Mouse (Mus musculus): ENCODE measurements around the gene Fnbp1. TPM values are rescaled to one million over a fixed set of nuclear protein-coding genes. Genes with fewer than 3 reads are reported as not detected.
"Not testable (repeated sequence)": the region's sequence is repeated elsewhere in the genome, so short reads cannot be mapped to it uniquely, and the experiment has no call there.

Gene Fnbp1
- 19.7 and 23.2 TPM in 2 replicates for polyA plus RNA-seq (2015; fragmentation: Nextera tagmentation; extraction: Ambion mirVana)

DNA sequence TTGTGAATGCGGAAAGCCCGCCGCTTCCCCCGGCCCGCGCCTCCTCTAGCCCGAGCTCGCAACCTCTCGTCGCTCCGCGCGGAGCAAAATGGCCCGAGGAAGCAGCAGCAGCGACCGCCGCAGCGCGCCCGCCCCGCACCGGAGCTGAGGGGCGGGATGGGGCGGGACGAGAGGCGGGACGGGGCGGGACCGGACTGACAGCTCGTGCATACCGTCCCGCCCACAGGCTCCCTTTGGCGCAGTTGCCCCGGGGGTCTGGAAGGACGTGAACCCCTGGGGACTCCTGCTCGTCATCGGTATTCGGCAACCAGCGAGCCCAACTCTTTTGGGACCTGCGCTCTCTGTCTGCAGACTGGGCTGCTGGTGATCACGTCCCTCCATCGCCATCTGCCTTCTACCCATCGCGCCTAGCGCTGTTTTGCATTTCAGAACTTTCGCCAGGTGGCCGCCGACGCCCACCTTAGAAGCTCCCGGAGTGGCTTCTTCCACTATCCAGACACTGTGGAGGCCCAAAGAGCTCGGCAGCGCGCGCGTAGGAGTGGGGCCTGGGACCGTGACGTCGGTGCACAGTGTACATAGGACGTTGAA is at the start of gene Fnbp1:
Gene Fnbp1, minus strand, starts transcription at position 142 of the 588 bp plus-strand sequence.
- Histone ChIP-seq H3K4me1 (replicated peaks; ENCODE audit: control insufficient read depth, insufficient read depth, low read length) (peaks cover 14% of the 10 kb centered on the region), H3K4me2 (ENCODE audit: low read length) (peak within 1 kb of the TSS; percentile 88), H3K36me3 (ENCODE audit: control insufficient read depth, insufficient read depth) (no peaks in the 10 kb centered on the region), H3K27ac (ENCODE audit: low read length) (peak within 1 kb of the TSS; percentile 72), H3K27me3 (replicated peaks; ENCODE audit: control insufficient read depth, insufficient read depth, low read length) (no peaks in the 10 kb centered on the region), H3K9ac (replicated peaks; ENCODE audit: low read depth, low read length) (peak within 1 kb of the TSS; percentile 90), H3K4me3 (replicated peaks; ENCODE audit: low read length) (peak within 1 kb of the TSS; percentile 88), H3K9me3 (ENCODE audit: control insufficient read depth, low read length) (no peaks in the 10 kb centered on the region)
- ATAC-seq: peak; percentile 97
- WGBS: under 1% methylated on average over 59 of the region's 59 CpGs

DNA sequence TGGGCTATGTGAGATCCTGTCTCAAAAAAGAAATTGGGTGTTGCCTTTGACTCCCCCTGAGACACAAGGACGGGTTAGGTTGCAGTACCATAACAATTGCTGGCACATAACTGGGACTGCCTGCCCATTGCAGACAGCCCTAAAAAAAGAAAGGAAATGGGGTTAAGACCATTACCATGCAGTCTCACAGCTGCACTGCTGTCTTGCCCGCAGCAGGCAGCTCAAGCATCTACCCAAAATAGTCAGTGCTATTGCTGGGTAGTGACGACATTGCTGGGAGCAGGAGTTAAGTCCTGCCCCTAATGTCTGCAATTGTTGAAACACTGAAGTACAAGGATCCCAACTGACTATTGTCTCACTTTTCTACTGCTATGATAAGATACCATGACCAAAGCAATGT is 47.8 kb upstream of the Fnbp1 start:
- Histone ChIP-seq H3K36me3 (ENCODE audit: control insufficient read depth, insufficient read depth) (peaks cover 33% of the 10 kb centered on the region), H3K4me3 (replicated peaks; ENCODE audit: low read length) (no peak overlapping the region)
- 91% methylated on average over 3 of the region's 3 CpGs for WGBS

DNA sequence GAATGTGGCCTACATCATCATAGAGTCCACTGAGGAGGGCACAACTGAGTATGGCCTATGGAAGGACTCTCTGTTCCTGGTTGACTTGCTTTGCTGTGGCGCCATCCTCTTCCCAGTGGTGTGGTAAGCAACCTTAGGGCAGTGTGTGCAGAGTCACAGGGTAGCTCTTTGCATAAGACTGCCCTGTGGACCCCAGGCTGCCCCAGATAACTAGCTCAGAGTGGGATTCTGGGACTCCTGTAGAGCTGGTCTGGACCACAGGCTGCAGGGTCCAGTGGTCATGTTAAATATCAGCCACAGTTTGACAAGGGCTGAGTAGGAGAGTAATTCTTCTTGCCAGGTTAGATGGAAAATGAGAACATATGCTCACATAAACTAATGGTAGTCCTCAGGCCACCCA is 46.9 kb upstream of the Fnbp1 start:
- Histone ChIP-seq H3K4me3 (replicated peaks; ENCODE audit: low read length) (no peak overlapping the region), H3K4me2 (ENCODE audit: low read length) (no peak overlapping the region), H3K27me3 (replicated peaks; ENCODE audit: control insufficient read depth, insufficient read depth, low read length) (no peaks in the 10 kb centered on the region), H3K27ac (ENCODE audit: low read length) (no peak overlapping the region), H3K36me3 (ENCODE audit: control insufficient read depth, insufficient read depth) (peaks cover 33% of the 10 kb centered on the region), H3K9ac (replicated peaks; ENCODE audit: low read depth, low read length) (no peak overlapping the region), H3K4me1 (replicated peaks; ENCODE audit: control insufficient read depth, insufficient read depth, low read length) (no peaks in the 10 kb centered on the region), H3K9me3 (ENCODE audit: control insufficient read depth, low read length) (no peaks in the 10 kb centered on the region)
- 90% methylated on average over 1 of the region's 1 CpGs for WGBS
- ATAC-seq: no peak

More for the DNA sequence above, 47.8 kb upstream of the Fnbp1 start:
- ATAC-seq: no peak
- H3K4me2 ChIP-seq (ENCODE audit: low read length): no peak overlapping the region
- no peak overlapping the region for H3K27ac ChIP-seq (ENCODE audit: low read length)
- no peaks in the 10 kb centered on the region for H3K9me3 ChIP-seq (ENCODE audit: control insufficient read depth, low read length)
- no peaks in the 10 kb centered on the region for H3K27me3 ChIP-seq (replicated peaks; ENCODE audit: control insufficient read depth, insufficient read depth, low read length)
- no peak overlapping the region for H3K9ac ChIP-seq (replicated peaks; ENCODE audit: low read depth, low read length)
- no peaks in the 10 kb centered on the region for H3K4me1 ChIP-seq (replicated peaks; ENCODE audit: control insufficient read depth, insufficient read depth, low read length)

DNA sequence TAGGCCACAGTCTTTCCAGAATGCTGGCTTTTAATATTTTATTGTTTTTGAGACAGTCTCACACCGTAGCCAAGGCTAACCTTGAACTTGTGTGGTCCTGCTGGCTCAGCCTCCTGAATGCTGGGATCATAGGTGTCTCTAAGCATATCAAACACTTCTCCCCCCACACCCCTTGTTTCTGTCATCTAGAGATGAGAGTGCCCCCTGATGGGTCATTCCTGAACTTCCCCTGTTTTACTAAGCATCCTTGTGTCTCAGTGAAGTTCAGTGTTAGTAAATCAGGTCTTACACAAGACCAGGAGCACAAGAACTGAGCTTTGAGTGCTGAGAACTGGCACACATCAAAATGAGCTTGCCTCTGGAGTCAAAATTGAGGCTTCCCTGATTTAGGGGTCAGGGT is 42.0 kb upstream of the Fnbp1 start:
- ATAC-seq: no peak

DNA sequence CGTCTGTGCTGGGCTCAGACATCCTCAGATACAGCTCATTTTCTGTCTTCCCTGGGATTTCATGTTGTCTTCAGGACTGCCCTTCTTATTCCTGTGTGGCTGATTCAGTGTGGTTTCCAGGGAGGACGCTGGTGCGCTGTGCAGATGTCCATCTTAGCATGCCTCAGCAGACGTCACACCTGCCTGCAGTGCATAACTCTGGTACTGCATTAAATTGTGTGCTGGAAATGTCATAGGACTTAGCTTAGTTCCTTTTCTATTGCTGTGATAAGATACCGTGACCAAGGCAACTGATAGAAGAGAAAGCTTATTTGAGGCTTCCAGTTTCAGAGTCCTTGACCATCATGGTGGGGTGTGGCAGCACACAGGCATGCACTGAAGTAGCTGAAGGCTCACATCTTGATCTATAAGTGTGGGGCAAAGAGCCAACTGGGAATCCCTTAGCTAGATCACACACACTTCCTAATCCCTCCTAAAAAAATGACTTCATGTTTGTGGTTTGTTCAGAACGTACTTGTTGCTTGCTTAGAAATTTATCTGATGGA is 41.0 kb upstream of the Fnbp1 start:
- ATAC-seq: no peak
- no peaks in the 10 kb centered on the region for H3K27me3 ChIP-seq (replicated peaks; ENCODE audit: control insufficient read depth, insufficient read depth, low read length)
- no peaks in the 10 kb centered on the region for H3K9me3 ChIP-seq (ENCODE audit: control insufficient read depth, low read length)
- no peak overlapping the region for H3K9ac ChIP-seq (replicated peaks; ENCODE audit: low read depth, low read length)
- H3K4me2 ChIP-seq (ENCODE audit: low read length): no peak overlapping the region
- H3K27ac ChIP-seq (ENCODE audit: low read length): no peak overlapping the region
- WGBS: 91% methylated on average over 6 of the region's 6 CpGs
- peaks cover 24% of the 10 kb centered on the region for H3K36me3 ChIP-seq (ENCODE audit: control insufficient read depth, insufficient read depth)
- H3K4me3 ChIP-seq (replicated peaks; ENCODE audit: low read length): no peak overlapping the region
- H3K4me1 ChIP-seq (replicated peaks; ENCODE audit: control insufficient read depth, insufficient read depth, low read length): no peaks in the 10 kb centered on the region

More for the DNA sequence above, 42.0 kb upstream of the Fnbp1 start:
- Histone ChIP-seq H3K27me3 (replicated peaks; ENCODE audit: control insufficient read depth, insufficient read depth, low read length) (no peaks in the 10 kb centered on the region), H3K9me3 (ENCODE audit: control insufficient read depth, low read length) (no peaks in the 10 kb centered on the region), H3K4me1 (replicated peaks; ENCODE audit: control insufficient read depth, insufficient read depth, low read length) (no peaks in the 10 kb centered on the region), H3K4me2 (ENCODE audit: low read length) (no peak overlapping the region), H3K9ac (replicated peaks; ENCODE audit: low read depth, low read length) (no peak overlapping the region), H3K36me3 (ENCODE audit: control insufficient read depth, insufficient read depth) (peaks cover 23% of the 10 kb centered on the region), H3K27ac (ENCODE audit: low read length) (no peak overlapping the region), H3K4me3 (replicated peaks; ENCODE audit: low read length) (no peak overlapping the region)
- 100% methylated on average over 1 of the region's 1 CpGs for WGBS

DNA sequence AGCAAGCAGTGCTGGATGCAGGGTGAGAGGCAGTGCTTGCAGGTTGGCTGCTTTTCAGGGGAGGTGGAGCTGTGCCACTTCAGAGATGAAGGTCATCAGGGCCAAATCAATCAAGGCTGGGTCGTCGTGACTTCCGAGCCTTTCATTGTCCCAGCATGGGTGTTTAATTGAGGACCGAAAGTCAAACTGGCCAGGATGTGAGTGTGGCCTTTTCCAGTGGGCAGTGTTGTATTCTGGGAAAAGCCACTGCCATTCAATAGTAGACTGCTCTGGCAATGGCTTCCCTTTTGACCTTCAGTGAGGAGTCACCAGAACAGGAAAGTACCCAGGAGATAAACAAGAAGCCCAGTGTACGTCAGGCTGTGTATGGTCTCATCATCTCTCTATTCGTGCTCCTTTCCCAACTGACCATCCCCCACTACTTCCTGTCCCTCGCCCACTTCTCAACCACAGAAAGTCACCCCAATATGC is 38.3 kb upstream of the Fnbp1 start:
- Histone ChIP-seq H3K9ac (replicated peaks; ENCODE audit: low read depth, low read length) (no peak overlapping the region), H3K9me3 (ENCODE audit: control insufficient read depth, low read length) (no peaks in the 10 kb centered on the region), H3K27ac (ENCODE audit: low read length) (no peak overlapping the region), H3K36me3 (ENCODE audit: control insufficient read depth, insufficient read depth) (peaks cover 25% of the 10 kb centered on the region), H3K4me2 (ENCODE audit: low read length) (no peak overlapping the region), H3K4me1 (replicated peaks; ENCODE audit: control insufficient read depth, insufficient read depth, low read length) (no peaks in the 10 kb centered on the region), H3K27me3 (replicated peaks; ENCODE audit: control insufficient read depth, insufficient read depth, low read length) (no peaks in the 10 kb centered on the region), H3K4me3 (replicated peaks; ENCODE audit: low read length) (no peak overlapping the region)
- ATAC-seq: no peak
- WGBS: 87% methylated on average over 7 of the region's 7 CpGs

DNA sequence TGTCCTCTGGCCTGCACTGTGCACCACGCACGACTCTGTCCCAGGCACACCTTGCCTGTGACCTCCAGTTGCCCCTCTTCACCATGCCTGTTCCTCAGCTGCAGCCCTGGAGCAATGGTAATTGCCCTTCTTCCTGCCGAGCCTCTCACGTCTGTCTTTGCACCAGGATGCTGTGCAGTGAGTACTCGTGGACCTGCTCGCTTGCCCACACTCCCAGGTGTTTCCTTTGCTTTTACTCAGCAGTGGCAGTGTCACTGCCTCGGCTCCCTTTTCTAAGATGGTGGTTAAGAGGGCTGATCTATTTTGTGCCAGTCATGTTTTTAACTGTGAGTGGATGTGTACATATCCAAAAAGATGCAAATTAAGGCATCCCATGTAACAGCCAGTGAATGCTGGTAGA is 37.7 kb upstream of the Fnbp1 start:
- 92% methylated on average over 7 of the region's 7 CpGs for WGBS
- H3K4me3 ChIP-seq (replicated peaks; ENCODE audit: low read length): no peak overlapping the region
- ATAC-seq: no peak
- H3K4me1 ChIP-seq (replicated peaks; ENCODE audit: control insufficient read depth, insufficient read depth, low read length): no peaks in the 10 kb centered on the region
- no peak overlapping the region for H3K27ac ChIP-seq (ENCODE audit: low read length)
- H3K9me3 ChIP-seq (ENCODE audit: control insufficient read depth, low read length): no peaks in the 10 kb centered on the region
- H3K36me3 ChIP-seq (ENCODE audit: control insufficient read depth, insufficient read depth): peaks cover 24% of the 10 kb centered on the region
- no peak overlapping the region for H3K4me2 ChIP-seq (ENCODE audit: low read length)
- H3K27me3 ChIP-seq (replicated peaks; ENCODE audit: control insufficient read depth, insufficient read depth, low read length): no peaks in the 10 kb centered on the region
- H3K9ac ChIP-seq (replicated peaks; ENCODE audit: low read depth, low read length): no peak overlapping the region

DNA sequence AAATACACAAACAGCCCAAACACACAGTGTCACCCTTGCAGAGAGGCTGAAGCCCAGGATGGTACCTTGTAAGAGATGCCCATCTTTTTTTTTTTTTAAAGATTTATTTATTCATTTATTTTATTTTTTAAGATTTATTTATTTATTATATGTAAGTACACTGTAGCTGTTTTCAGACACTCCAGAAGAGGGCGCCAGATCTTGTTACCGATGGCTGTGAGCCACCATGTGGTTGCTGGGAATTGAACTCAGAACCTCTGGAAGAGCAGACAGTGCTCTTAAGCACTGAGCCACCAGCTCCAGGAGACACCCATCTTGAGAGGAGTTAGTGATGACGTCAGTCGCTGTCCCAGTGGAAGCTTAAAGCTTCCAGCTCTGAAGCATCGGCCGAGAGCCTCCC is 36.8 kb upstream of the Fnbp1 start:
- H3K27ac ChIP-seq (ENCODE audit: low read length); H3K9ac ChIP-seq (replicated peaks; ENCODE audit: low read depth, low read length); H3K27me3 ChIP-seq (replicated peaks; ENCODE audit: control insufficient read depth, insufficient read depth, low read length); H3K4me3 ChIP-seq (replicated peaks; ENCODE audit: low read length); H3K9me3 ChIP-seq (ENCODE audit: control insufficient read depth, low read length); H3K4me2 ChIP-seq (ENCODE audit: low read length); H3K4me1 ChIP-seq (replicated peaks; ENCODE audit: control insufficient read depth, insufficient read depth, low read length); ATAC-seq: not testable (repeated sequence)
- 82% methylated on average over 6 of the region's 6 CpGs for WGBS
- H3K36me3 ChIP-seq (ENCODE audit: control insufficient read depth, insufficient read depth): peaks cover 24% of the 10 kb centered on the region

DNA sequence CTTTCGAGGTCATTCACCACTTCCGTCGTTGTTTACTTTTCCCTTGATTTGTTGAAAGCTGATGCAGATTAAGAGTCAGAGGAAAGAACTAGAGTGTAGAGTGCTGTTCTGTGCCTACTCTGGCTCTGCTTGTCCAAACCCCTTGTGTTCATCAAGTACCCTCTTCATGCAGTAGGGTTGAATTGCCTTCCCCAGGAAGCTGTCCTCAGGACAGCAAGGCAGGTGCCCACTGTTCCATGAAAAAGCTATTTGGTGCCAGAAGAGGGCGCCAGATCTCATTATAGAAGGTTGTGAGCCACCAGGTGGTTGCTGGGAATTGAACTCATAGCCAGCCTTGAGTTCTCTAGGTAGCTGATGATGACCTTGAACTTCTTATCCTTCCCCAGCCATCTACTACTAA is 31.5 kb upstream of the Fnbp1 start:
- Histone ChIP-seq H3K27ac (ENCODE audit: low read length) (no peak overlapping the region), H3K36me3 (ENCODE audit: control insufficient read depth, insufficient read depth) (peaks cover 59% of the 10 kb centered on the region), H3K4me2 (ENCODE audit: low read length) (no peak overlapping the region), H3K9me3 (ENCODE audit: control insufficient read depth, low read length) (no peaks in the 10 kb centered on the region), H3K9ac (replicated peaks; ENCODE audit: low read depth, low read length) (no peak overlapping the region), H3K27me3 (replicated peaks; ENCODE audit: control insufficient read depth, insufficient read depth, low read length) (no peaks in the 10 kb centered on the region), H3K4me3 (replicated peaks; ENCODE audit: low read length) (no peak overlapping the region), H3K4me1 (replicated peaks; ENCODE audit: control insufficient read depth, insufficient read depth, low read length) (no peaks in the 10 kb centered on the region)
- no peak for ATAC-seq
- 83% methylated on average over 4 of the region's 4 CpGs for WGBS

Data from forebrain, embryonic 16.5 days (tissue).